Mouse (Mus musculus) MEL (cell line): ENCODE results near the gene Atp2a2.

Experiments
- CHD2 ChIP-seq: IDR thresholded peaks from 2 replicates; pipeline ENCODE4 v1.6.1; 2011; ENCODE audit warnings: low read length, improper control_type of control experiment
- EP300 ChIP-seq, 2 experiments: IDR thresholded peaks; 2 replicates each; pipeline ENCODE4 v1.6.1; 2011; ENCODE audit warnings: improper control_type of control experiment in 2 of 2, low read length in 2 of 2, low read depth in 1 of 2, mild to moderate bottlenecking in 1 of 2
- MXI1 ChIP-seq: IDR thresholded peaks from 2 replicates; pipeline ENCODE4 v1.6.1; 2011; ENCODE audit warnings: mild to moderate bottlenecking, low read depth, low read length, improper control_type of control experiment
- SIN3A ChIP-seq: IDR thresholded peaks from 2 replicates; pipeline ENCODE4 v1.6.1; 2012; ENCODE audit warnings: low read length, improper control_type of control experiment, inconsistent platforms
- USF2 ChIP-seq, 2 experiments: IDR thresholded peaks; 2 replicates each; pipeline ENCODE4 v1.6.1; 2011 to 2012; ENCODE audit warnings: improper control_type of control experiment in 2 of 2, low read length in 2 of 2, borderline replicate concordance in 1 of 2, inconsistent platforms in 1 of 2, low read depth in 1 of 2, mild to moderate bottlenecking in 1 of 2; ENCODE audit not compliant: insufficient read depth in 1 of 2

- TF ChIP-seq CHD2 (no peak), MXI1 (no peak), EP300 (IDR thresholded peaks at IDR 0.05; ENCODE audit: low read depth in 1 of 2, low read length in 2 of 2) (no peak), USF2 (IDR thresholded peaks at IDR 0.05; ENCODE audit: borderline replicate concordance in 1 of 2, insufficient read depth in 1 of 2, low read depth in 1 of 2, low read length in 2 of 2) (no peak), SIN3A (no peak)
These were observed 47.1 kb downstream of the Atp2a2 start for GRCm38 (mm10) chr5:122454883-122455282.
